Mouse (Mus musculus) ES-E14 (cell line): ENCODE measurements around the gene Stap1. TPM values are rescaled to one million over a fixed set of nuclear protein-coding genes. Genes with fewer than 3 reads are reported as not detected.

Experiments
- DNase-seq: peaks from one replicate; pipeline ENCODE4 v3.0.0-alpha.2; 2013; ENCODE audit warnings: low read depth, low spot score
- H3K27ac ChIP-seq: 2 replicates; pipeline ENCODE4 v1.5.1; 2012; ENCODE audit warnings: low read depth, mild to moderate bottlenecking, low read length, moderate library complexity, mixed read lengths; ENCODE audit not compliant: poor library complexity, insufficient read depth, severe bottlenecking
- H3K36me3 ChIP-seq: 2 replicates; pipeline ENCODE4 v1.6.1; 2012; ENCODE audit warnings: mild to moderate bottlenecking, low read length, moderate library complexity, mixed read lengths; ENCODE audit not compliant: control insufficient read depth, poor library complexity, insufficient read depth, severe bottlenecking
- H3K4me1 ChIP-seq, 2 experiments: fragments of 150-350 bp in 1 of 2; sonication (generic) in 1 of 2; 2 replicates each; pipeline ENCODE4 v1.6.1; 2012; ENCODE audit warnings: low read length in 2 of 2, mild to moderate bottlenecking in 1 of 2, mixed read lengths in 1 of 2; ENCODE audit not compliant: control insufficient read depth in 2 of 2, insufficient read depth in 2 of 2, poor library complexity in 1 of 2
- H3K4me3 ChIP-seq, 2 experiments: fragments of 150-350 bp in 1 of 2; sonication (generic) in 1 of 2; 2 replicates each; pipeline ENCODE4 v1.5.1; 2012; ENCODE audit warnings: low read length in 2 of 2, low read depth in 1 of 2, mild to moderate bottlenecking in 1 of 2, mixed read lengths in 1 of 2; ENCODE audit not compliant: insufficient read depth in 1 of 2, poor library complexity in 1 of 2, severe bottlenecking in 1 of 2
- H3K9ac ChIP-seq: 2 replicates; pipeline ENCODE4 v1.6.1; 2012; ENCODE audit warnings: low read depth, mild to moderate bottlenecking, low read length, mixed read lengths; ENCODE audit not compliant: poor library complexity, insufficient read depth, severe bottlenecking
- H3K9me3 ChIP-seq: fragments of 150-350 bp; sonication (generic); 2 replicates; pipeline ENCODE4 v1.6.1; 2012; ENCODE audit warnings: low read depth, mild to moderate bottlenecking, low read length; ENCODE audit not compliant: control insufficient read depth, insufficient read depth
- CHD2 ChIP-seq: IDR thresholded peaks from 2 replicates; pipeline ENCODE4 v1.6.1; 2014; ENCODE audit warnings: mild to moderate bottlenecking, low read depth, low read length, inconsistent platforms
- HCFC1 ChIP-seq: IDR thresholded peaks from 2 replicates; pipeline ENCODE4 v1.6.1; 2012; ENCODE audit warnings: low read length, inconsistent platforms, borderline replicate concordance; ENCODE audit not compliant: insufficient read depth
- MAFK ChIP-seq: IDR thresholded peaks from 2 replicates; pipeline ENCODE4 v1.6.1; 2014; ENCODE audit warnings: mild to moderate bottlenecking, low read depth, low read length, inconsistent platforms; ENCODE audit not compliant: insufficient read depth
- ZC3H11A ChIP-seq: IDR thresholded peaks from 2 replicates; pipeline ENCODE4 v1.6.1; 2012; ENCODE audit warnings: low read depth, mild to moderate bottlenecking, inconsistent platforms, low read length, borderline replicate concordance
- ZNF384 ChIP-seq: IDR thresholded peaks from 2 replicates; pipeline ENCODE4 v1.6.1; 2012; ENCODE audit warnings: low read depth, low read length, inconsistent platforms
- in situ Hi-C, 2 experiments: fragments of 600-800 bp; cut with MboI; formaldehyde crosslinking; loops; one replicate each; pipeline ENCODE4 v1.15.1; 2025; ENCODE audit warnings: low sequenced_read_pairs in 2 of 2, inconsistent platforms in 1 of 2; ENCODE audit not compliant: unreplicated experiment in 2 of 2
- total RNA-seq: library from RNA; depleted of rRNA; stranded (reverse); fragments of 300-350 nt; gene quantifications from 2 replicates; pipeline ENCODE4 v1.2.3, GENCODE M21; 2012

The Stap1 gene
- total RNA-seq, 1 experiment: 0.09 TPM

GRCm38 (mm10) chr5:86098988-86099387, 27.4 kb downstream of the Stap1 start:
- H3K4me3 ChIP-seq: no peak overlapping the region
- no peaks in the 10 kb centered on the region for H3K9me3 ChIP-seq
- TF ChIP-seq HCFC1 (no peak), CHD2 (no peak), ZC3H11A (no peak), MAFK (no peak), ZNF384 (no peak)
- no peak for DNase-seq
- no peak overlapping the region for H3K9ac ChIP-seq
- no peaks in the 10 kb centered on the region for H3K36me3 ChIP-seq
- H3K27ac ChIP-seq: no peak overlapping the region
- H3K4me1 ChIP-seq: no peaks in the 10 kb centered on the region
- in situ Hi-C loops: no loop called here

GRCm38 (mm10) chr5:86100621-86101020, 29.1 kb downstream of the Stap1 start:
- Histone ChIP-seq H3K36me3 (no peaks in the 10 kb centered on the region), H3K4me1 (no peaks in the 10 kb centered on the region), H3K9me3 (no peaks in the 10 kb centered on the region), H3K9ac (no peak overlapping the region), H3K4me3 (no peak overlapping the region), H3K27ac (no peak overlapping the region)
- TF ChIP-seq CHD2 (no peak), HCFC1 (no peak), ZNF384 (no peak), MAFK (no peak), ZC3H11A (no peak)
- no peak for DNase-seq
- in situ Hi-C loops: no loop called here

GRCm38 (mm10) chr5:86102176-86102575, 30.6 kb downstream of the Stap1 start:
- H3K36me3 ChIP-seq: no peaks in the 10 kb centered on the region
- no peak for TF ChIP-seq CHD2
- TF ChIP-seq ZC3H11A: no peak
- TF ChIP-seq MAFK: no peak
- TF ChIP-seq HCFC1: no peak
- no peak for TF ChIP-seq ZNF384
- no peaks in the 10 kb centered on the region for H3K9me3 ChIP-seq
- H3K9ac ChIP-seq: no peak overlapping the region
- no peak overlapping the region for H3K4me3 ChIP-seq
- in situ Hi-C loops: no loop called here
- no peak overlapping the region for H3K27ac ChIP-seq
- DNase-seq: no peak
- no peaks in the 10 kb centered on the region for H3K4me1 ChIP-seq

GRCm38 (mm10) chr5:86106610-86107009, 35.1 kb downstream of the Stap1 start:
- in situ Hi-C loops: no loop called here

DNA sequence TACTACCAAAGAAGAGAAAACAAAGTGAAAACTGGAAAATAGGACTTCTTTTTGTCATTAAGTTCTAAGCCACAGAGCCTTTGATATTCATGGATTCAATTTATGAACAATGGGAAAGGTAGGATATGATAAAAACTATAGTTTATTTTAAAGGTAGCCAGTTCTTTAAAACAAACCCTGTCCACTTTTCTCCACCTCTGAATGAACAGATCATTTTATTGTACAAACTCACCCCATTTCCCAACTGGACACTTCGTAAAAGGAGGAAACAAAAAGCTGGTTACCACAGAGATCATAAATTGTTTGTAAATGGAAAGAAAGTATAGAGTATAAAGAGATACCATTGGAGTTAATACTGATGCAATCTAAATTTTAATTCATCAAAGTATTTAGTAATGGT, 39.5 kb downstream of the Stap1 start:
- no peak for DNase-seq
- no peaks in the 10 kb centered on the region for H3K36me3 ChIP-seq
- H3K27ac ChIP-seq: no peak overlapping the region
- TF ChIP-seq MAFK: no peak
- no peak for TF ChIP-seq ZNF384
- no peak for TF ChIP-seq HCFC1
- H3K9ac ChIP-seq: no peak overlapping the region
- H3K4me3 ChIP-seq: no peak overlapping the region
- no peaks in the 10 kb centered on the region for H3K4me1 ChIP-seq
- H3K9me3 ChIP-seq: no peaks in the 10 kb centered on the region
- in situ Hi-C loops: no loop called here

More at GRCm38 (mm10) chr5:86106610-86107009, 35.1 kb downstream of the Stap1 start:
- Histone ChIP-seq H3K36me3 (no peaks in the 10 kb centered on the region), H3K27ac (no peak overlapping the region), H3K9me3 (no peaks in the 10 kb centered on the region), H3K4me3 (no peak overlapping the region), H3K4me1 (no peaks in the 10 kb centered on the region), H3K9ac (no peak overlapping the region)
- no peak for TF ChIP-seq MAFK
- TF ChIP-seq CHD2: no peak
- TF ChIP-seq HCFC1: no peak
- TF ChIP-seq ZNF384: no peak
- TF ChIP-seq ZC3H11A: no peak
- DNase-seq: no peak
